Mouse (Mus musculus): ENCODE measurements around the gene Wfdc5.

- no peak for TF ChIP-seq GATA1 (IDR thresholded peaks at IDR 0.05; ENCODE audit: borderline replicate concordance, low read length)
- no peak for TF ChIP-seq FLI1 (IDR thresholded peaks at IDR 0.05; ENCODE audit: low read length)
Observed at GRCm38 (mm10) chr2:164212711-164213110, 30.2 kb upstream of the Wfdc5 start.
